Mouse (Mus musculus) right cerebral cortex, postnatal 14 days (tissue): ENCODE measurements at regions not wholly inside any gene's neighbourhood (a gene's known extent, or its start where the extent isn't known, plus 50 kb on each side); places are given as distances from the start of the nearest gene placed in this dataset.

Source experiments
- DNase-seq: peaks from one replicate; pipeline ENCODE4 v3.0.0; 2022

DNA sequence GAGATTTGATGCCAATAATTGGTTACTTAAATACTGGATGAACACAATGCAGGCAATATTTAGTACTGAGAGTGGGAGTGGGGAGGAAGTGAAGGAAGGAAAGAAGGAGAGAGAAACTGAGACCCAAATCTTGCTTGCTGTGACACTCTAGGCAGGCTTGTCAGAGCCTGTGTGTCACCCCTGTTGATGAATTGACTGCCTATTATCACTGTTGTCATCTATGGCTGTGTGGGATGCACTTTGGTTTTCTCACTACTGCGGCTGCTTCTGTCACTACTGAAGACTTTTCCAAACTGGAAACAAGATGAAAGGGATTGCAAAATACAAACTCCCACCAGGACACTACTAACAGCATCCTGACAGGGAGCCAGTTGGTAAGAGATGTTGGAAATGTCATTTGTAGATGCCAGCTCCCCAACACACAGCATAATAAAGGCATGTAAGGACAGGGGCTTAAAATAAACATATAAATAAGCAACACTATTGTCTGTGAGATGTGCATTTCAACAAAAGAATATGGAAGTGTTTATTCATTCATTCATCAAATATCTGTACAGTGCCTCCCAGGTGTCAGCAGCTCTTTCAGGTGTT lies 207.0 kb upstream of the Ufl1 start:
- no peak for DNase-seq

DNA sequence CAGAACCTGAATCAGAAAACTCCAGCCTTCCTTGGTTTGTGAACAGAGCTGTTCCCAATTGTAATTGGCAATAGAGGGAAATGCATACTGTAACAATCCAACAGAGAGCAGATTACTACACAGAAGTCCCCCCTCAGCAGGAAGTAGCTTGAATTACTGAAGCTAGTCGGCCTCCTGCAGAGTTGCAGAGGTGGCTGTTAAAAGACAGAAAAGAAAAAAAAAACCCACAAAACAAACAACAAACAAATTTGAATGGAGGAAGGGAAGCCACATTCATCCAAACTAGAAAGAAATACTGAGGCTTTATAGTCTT lies 202.0 kb upstream of the Ufl1 start:
- DNase-seq = no peak

DNA sequence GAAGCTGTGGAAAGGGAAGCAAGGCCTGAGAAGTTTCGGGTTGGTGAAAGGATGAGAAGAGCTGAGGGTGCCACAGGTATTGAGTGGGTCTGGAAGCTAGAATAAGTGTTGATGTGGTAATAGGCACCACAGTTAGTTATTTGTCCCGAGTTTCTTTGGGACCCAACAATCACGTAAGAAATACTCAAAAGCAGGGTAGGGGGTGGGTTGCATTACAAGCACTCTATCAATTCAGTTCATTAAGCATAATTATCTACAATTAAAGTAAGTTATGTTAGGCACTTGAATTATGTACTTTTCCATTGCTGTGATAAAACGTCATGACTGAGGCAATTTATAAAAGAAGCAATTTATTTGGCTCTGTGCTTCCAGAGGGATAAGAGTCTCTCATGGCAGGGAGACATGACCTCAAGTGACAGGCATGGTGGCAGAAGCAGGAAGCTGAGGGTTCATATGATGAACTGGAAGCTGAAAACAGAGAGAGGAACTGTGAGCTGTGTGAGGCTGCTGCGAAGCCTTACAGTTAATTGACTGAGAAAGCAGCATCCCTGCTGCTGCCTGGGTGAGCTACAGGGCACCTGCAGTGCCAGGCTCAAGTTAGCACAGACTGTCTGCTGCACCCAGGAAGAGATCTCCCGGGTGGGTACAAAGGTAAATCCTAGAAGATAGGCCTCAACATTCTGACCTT lies 201.5 kb upstream of the Ufl1 start:
- DNase-seq = peak; percentile 2

DNA sequence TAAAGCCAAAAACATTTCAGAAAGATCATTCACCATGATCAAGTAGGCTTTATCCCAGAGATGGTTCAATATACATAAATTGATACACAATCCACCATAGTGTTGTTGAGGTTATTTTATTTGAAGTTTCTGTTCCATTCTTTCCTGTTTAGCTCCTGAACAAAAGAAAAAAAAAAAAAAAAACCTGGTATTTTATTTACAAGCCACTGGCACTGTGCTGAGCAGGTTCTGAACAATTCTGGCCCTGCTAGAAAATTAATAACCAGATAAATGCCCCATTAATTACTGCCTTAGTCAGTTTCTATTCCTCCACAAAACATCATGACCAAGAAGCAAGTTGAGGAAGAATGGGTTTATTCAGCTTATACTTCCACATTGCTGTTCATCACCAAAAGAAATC lies 191.4 kb upstream of the Ufl1 start:
- no peak for DNase-seq

GRCm38 (mm10) chr4:25466490-25466889 lies 184.9 kb upstream of the Ufl1 start:
- no peak for DNase-seq

DNA sequence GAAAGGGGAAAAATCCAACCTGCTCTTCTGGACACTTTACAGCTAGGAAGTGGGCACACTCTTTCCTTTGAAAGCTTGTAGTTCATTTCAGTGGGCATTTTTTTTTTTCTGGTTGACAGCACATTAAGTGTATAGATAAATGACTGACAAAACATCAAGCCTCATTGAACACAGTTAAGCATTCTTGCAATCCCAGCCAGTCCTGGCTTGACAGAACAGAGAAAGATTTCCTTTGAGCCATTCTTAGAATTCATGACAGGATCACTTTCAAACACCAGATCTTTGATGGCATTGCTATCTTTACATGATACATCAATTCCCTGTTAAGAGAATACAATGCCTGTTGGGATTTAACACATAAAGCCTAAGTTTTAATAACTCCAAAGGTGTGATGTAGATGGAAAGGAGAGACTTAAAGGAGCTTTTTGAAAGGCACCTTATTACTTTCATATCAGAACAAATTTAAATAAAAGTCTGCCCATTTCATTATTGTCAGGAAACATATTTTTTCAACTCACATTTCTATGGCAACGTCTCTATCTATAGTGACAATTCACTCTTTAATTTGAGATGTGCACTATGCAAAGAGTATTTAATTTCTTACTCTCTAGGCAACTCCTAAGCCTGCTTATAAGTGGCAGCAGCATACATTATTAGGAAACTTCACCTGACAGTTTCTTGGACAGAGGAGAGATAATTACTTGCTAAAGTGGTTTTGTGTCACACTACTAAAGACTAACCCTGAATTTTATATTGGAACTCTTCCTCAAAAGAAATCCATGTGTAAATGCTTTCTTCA lies 183.4 kb upstream of the Ufl1 start:
- DNase-seq = no peak

GRCm38 (mm10) chr4:25464069-25464468 lies 182.4 kb upstream of the Ufl1 start:
- DNase-seq = no peak

DNA sequence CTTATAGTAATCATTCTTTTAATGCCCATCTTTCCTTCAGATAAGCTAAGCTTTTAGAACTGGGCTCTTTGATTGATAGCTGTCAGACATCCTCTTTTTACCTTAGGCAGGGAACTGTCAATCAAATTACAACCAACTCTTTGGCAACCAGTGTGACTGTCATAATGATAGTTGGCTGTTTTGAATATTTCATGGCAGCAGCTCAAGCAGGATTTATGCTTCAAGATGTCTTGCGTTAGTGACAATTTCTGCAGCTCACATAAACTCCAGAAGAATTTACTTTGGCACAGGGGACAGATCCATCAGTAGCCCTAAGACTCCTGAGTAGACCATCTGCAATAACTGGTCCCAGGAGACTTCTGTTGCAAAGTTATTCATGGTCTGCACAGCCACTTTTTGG lies 178.5 kb upstream of the Ufl1 start:
- DNase-seq = no peak

GRCm38 (mm10) chr4:25454752-25455151 lies 173.1 kb upstream of the Ufl1 start:
- no peak for DNase-seq

DNA sequence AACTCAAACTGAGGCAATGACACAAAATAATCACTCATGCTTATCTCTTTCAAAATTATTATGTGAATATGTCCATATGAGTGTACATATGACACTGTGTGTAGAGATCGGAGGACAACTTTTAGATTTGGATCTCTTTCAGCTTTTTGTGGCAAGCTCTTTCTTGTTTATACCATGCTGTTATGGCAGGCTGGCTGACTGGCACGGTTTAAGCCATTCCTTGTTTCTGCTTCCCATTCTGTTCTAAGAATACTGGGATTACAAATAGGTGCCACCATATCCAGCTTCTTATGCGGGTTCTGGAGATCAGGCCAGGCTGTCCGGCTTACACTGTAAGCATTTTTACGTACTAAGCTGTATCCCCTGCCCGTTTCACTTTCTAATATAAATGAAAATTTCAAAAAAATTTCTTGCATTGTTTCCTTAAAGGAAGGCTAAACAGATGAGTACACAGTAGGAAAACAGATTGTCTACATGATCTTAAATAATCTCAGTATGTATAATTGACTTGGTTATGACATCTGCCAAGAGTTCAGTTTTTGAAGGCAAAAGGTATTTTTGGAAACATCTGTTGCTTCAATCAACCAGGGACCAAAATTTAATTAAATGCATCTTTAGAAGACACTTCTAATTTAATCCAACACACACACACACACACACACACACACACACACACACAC lies 171.6 kb upstream of the Ufl1 start:
- DNase-seq = no peak

DNA sequence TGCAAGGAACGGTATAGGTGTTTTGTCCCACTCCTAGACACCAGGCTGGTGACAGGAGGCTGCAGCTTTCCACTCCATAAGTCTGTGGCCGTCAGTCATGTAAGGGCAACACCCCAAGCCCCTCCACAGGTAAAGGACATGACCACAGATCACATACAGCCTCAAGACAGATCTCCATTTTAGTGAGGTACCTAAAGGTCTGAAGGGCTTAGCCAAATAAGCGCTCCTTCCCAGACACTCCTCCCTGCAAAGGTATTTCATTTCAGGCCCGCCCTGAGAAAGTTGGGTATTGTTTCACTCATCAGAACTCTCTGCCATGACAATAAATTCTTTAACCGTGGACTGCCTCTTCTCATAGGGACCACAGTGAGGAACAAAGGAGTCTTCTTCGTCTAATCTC lies 170.2 kb upstream of the Ufl1 start:
- DNase-seq = no peak

DNA sequence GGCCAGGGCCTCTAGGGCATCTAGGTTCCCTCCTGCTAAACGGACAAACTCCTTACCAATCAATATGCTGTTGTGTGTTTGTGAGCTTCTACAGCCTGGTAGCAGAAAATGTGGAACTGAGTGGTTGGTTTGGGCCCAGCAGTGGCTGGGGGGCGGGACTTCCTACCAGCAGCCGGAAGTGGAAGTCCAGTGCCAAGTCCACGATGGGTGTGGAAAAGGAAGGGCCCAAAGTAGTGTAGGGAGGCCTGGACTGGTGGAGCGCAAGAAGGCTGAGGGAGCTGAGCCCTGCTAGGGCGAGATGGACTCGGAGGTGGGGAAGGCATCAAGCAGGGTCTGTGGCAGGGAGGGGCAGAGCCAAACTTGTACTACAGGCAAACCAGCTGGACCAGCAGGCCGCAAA lies 150.6 kb upstream of the Ufl1 start:
- no peak for DNase-seq

DNA sequence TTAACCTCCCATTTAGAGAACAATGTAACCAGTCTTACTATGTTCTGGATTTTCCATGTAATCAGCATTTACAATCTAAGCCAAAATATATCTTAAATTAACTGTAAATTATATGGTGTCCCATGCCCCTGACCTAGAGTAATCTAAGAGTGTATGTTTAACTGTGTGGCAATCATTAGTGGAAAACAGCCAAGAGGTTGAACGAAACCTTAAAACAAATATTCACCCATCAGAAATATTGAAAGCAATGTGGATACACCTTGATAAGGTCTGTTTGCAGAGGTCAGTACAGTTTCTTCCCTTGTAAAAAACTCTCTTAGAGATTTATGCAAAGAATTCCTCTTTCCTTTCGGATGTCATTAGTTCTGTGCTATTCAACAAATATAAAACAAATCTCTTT lies 134.7 kb upstream of the Ufl1 start:
- no peak for DNase-seq

GRCm38 (mm10) chr4:25410440-25410839 lies 128.8 kb upstream of the Ufl1 start:
- no peak for DNase-seq

GRCm38 (mm10) chr4:25408696-25409448 lies 127.3 kb upstream of the Ufl1 start:
- DNase-seq = peak; percentile 21

DNA sequence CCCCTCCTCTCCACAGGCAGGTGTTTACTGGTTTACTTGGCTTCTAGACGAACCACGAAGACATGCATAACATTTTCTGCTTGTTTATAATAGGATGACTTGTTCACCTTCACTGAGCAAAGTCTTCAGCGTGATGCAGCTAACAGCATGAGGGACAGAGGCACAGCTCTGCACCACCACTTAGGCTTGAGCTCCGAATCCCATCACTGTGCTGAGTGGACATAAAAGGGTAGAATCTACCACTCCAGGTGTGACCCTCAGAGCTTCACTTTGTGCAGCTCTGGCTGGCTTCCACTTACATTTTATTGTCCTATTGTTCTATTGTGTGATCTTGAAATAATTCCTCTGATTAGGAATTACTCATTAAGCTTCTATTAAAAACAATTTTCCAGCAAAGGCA lies 126.2 kb upstream of the Ufl1 start:
- no peak for DNase-seq

DNA sequence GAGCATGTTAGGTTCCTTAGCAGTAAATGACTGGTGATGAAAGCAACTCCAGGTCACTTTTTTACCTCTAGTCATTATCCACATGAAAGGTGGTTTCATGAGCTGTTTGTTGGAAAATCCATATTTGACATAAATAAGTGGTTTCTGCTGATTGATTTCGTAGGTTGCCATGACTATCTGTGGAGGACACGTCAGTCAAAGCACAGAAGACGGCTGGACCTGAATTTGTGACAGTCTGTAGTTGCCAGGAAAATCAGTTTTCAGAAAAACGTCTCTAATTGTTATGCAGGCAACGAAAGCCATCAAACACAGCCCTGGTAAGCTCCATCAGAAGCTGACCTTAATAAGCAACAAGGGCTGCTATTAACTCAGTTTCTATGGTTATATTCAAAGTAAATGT lies 107.9 kb upstream of the Ufl1 start:
- DNase-seq = no peak

DNA sequence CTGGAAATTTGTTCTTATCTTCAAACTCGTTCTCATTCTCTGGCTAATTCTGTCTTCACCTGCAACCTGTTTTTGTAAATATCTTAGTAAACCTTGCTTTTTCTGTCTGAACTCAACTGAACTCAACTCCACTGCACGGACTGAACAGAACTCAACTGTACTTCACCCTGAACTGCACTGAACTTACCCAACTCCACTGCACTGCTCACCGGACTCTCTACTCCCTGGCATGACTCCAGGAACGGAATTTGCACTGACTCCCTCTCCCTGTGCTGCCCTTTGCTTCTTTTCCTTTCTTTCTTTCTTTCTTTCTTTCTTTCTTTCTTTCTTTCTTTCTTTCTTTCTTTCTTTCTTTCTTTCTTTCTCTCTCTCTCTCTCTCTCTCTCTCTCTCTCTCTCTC lies 90.4 kb upstream of the Ufl1 start:
- no peak for DNase-seq

DNA sequence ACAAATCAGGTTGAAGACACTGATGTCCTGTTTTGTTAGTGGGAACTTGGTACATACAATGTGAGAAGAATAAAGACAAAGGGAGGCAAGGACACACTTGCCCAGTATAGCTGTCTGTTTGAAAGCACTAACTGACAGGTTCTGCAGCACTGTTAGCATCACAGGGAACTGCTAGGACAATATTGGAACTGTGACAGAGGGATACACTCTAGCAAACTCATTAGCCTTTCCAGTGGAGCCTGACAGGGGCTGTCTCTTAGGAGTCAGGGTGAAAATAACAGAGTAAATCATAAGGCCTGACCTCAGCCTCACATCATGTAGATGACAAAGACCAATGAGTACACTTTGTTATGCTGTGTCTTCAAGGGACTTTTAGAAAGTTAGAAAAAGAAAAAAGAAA lies 82.8 kb upstream of the Ufl1 start:
- no peak for DNase-seq

- no peak for DNase-seq
Observed at GRCm38 (mm10) chr4:25337638-25338037, 56.0 kb upstream of the Ufl1 start.
